Mouse (Mus musculus) hindbrain, embryonic 14.5 days (tissue): ENCODE results near the gene Tmc3. TPM values are rescaled to one million over a fixed set of nuclear protein-coding genes. Genes with fewer than 3 reads are reported as not detected.

Experiments used
- ATAC-seq: fragments of 200-750 bp; cut with Nextera tagmentation; 2 replicates; pipeline ENCODE4 v1.8.0; 2017; ENCODE audit warnings: moderate number of reproducible peaks, mild to moderate bottlenecking, moderate TSS enrichment, moderate library complexity; ENCODE audit not compliant: low FRiP score
- DNase-seq: peaks from one replicate; pipeline ENCODE4 v3.0.0-alpha.2; 2015; ENCODE audit warnings: low spot score
- H3K27ac ChIP-seq: fragments of 300-500 bp; sonication (generic); 2 replicates; pipeline ENCODE4 v1.5.1; 2014; ENCODE audit warnings: mild to moderate bottlenecking, moderate library complexity
- H3K27me3 ChIP-seq: fragments of 300-500 bp; sonication (generic); 2 replicates; pipeline ENCODE4 v1.6.1; 2014; ENCODE audit warnings: mild to moderate bottlenecking, low read length, mixed read lengths; ENCODE audit not compliant: control insufficient read depth, insufficient read depth
- H3K36me3 ChIP-seq: fragments of 300-500 bp; sonication (generic); replicated peaks from 2 replicates; pipeline ENCODE4 v1.6.1; 2014; ENCODE audit not compliant: control insufficient read depth, insufficient read depth
- H3K4me1 ChIP-seq: fragments of 300-500 bp; sonication (generic); replicated peaks from 2 replicates; pipeline ENCODE4 v1.6.1; 2014; ENCODE audit warnings: antibody characterized with exemption, low read length, mixed read lengths; ENCODE audit not compliant: control insufficient read depth, insufficient read depth
- H3K4me2 ChIP-seq: fragments of 300-500 bp; sonication (generic); replicated peaks from 2 replicates; pipeline ENCODE4 v1.6.1; 2014; ENCODE audit warnings: mild to moderate bottlenecking, moderate library complexity
- H3K4me3 ChIP-seq: fragments of 300-500 bp; sonication (generic); replicated peaks from 2 replicates; pipeline ENCODE4 v1.5.1; 2014; ENCODE audit warnings: mild to moderate bottlenecking, low read length
- H3K9ac ChIP-seq: fragments of 300-500 bp; sonication (generic); 2 replicates; pipeline ENCODE4 v1.6.1; 2014
- H3K9me3 ChIP-seq: fragments of 300-500 bp; sonication (generic); 2 replicates; pipeline ENCODE4 v1.6.1; 2016; ENCODE audit warnings: low read length; ENCODE audit not compliant: control insufficient read depth
- WGBS: fragments of 180-500 bp; shearing (Covaris S2); extraction: QIAGEN DNeasy Blood & Tissue Kit; methylation state at CpG from one replicate; pipeline ENCODE4 v1.1.7; 2014; 5-methylcytosine and 5-hydroxymethylcytosine counted together
- polyA plus RNA-seq: library from polyadenylated mRNA; unstranded; fragments of >200 nt; fragmentation: Nextera tagmentation; extraction: Ambion mirVana; gene quantifications from 2 replicates; pipeline ENCODE4 v1.2.1, GENCODE M21; 2014

Gene Tmc3
- polyA plus RNA-seq, 1 experiment from 2014 or later = 0.31 TPM

DNA sequence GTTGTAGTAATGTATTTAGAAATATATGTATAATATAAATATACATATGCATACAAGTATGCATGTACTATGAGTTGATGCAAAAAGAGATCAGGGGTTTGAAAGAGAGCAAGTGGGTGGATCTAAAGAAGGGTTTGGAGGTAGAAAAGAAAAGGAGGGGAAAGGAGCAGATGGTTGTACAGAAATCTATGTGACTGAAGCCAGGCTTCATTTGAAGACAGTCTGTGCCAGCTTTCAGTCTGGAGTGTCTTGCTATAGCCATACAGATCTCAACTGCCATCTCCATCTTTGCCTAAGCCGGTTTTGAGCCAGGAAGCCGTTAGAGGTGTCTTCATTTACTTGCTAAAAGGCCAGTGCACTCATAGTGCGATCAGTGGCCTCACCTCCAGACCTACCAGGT lies 30.5 kb downstream of the Tmc3 start:
- Histone ChIP-seq H3K9me3 (no peaks in the 10 kb centered on the region), H3K36me3 (no peaks in the 10 kb centered on the region), H3K4me3 (no peak overlapping the region), H3K4me2 (no peak overlapping the region), H3K4me1 (no peaks in the 10 kb centered on the region), H3K9ac (no peak overlapping the region), H3K27ac (no peak overlapping the region), H3K27me3 (no peaks in the 10 kb centered on the region)
- no peak for DNase-seq
- no peak for ATAC-seq
- whole genome bisulfite sequencing = 94% methylated on average over 3 of the region's 3 CpGs

- no peak overlapping the region for H3K27ac ChIP-seq
- no peaks in the 10 kb centered on the region for H3K27me3 ChIP-seq
- H3K4me2 ChIP-seq = no peak overlapping the region
- H3K36me3 ChIP-seq = no peaks in the 10 kb centered on the region
- 90% methylated on average over 8 of the region's 8 CpGs for WGBS
- H3K4me1 ChIP-seq = no peaks in the 10 kb centered on the region
- no peaks in the 10 kb centered on the region for H3K9me3 ChIP-seq
- H3K4me3 ChIP-seq = no peak overlapping the region
- ATAC-seq (no peak), DNase-seq (no peak)
- H3K9ac ChIP-seq = no peak overlapping the region
These were observed 31.1 kb downstream of the Tmc3 start for GRCm38 (mm10) chr7:83615815-83616214.

DNA sequence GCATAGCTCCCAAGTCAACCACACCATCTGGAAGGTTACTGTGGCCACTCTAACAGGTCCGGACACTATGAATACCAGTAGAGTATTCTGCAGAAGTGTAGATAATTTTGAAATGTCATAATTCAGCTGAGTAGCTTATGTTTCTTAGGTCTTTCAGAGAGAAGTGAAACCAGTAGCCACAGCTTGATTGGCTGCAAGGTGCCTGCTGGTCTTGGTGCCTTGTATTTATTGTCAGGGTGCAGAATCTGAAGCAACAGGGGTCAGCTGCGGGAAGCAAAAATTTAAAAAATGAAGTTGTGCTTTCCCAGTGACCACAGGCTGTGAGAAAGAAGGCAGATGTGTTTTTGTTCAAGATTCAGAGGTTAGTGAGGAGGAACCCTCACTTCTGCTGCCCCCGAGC lies 31.5 kb downstream of the Tmc3 start:
- WGBS = 89% methylated on average over 3 of the region's 3 CpGs
- Histone ChIP-seq H3K36me3 (no peaks in the 10 kb centered on the region), H3K9ac (no peak overlapping the region), H3K27me3 (no peaks in the 10 kb centered on the region), H3K9me3 (no peaks in the 10 kb centered on the region), H3K4me1 (no peaks in the 10 kb centered on the region), H3K27ac (no peak overlapping the region), H3K4me2 (no peak overlapping the region), H3K4me3 (no peak overlapping the region)
- DNase-seq = no peak
- no peak for ATAC-seq

- DNase-seq = no peak
- Histone ChIP-seq H3K27ac (no peak overlapping the region), H3K36me3 (no peaks in the 10 kb centered on the region), H3K4me1 (no peaks in the 10 kb centered on the region), H3K9me3 (no peaks in the 10 kb centered on the region), H3K27me3 (no peaks in the 10 kb centered on the region), H3K9ac (no peak overlapping the region), H3K4me2 (no peak overlapping the region), H3K4me3 (no peak overlapping the region)
- 87% methylated on average over 1 of the region's 1 CpGs for WGBS
- no peak for ATAC-seq
These were observed 34.0 kb downstream of the Tmc3 start for GRCm38 (mm10) chr7:83618709-83619108.

GRCm38 (mm10) chr7:83622582-83622981 lies 37.9 kb downstream of the Tmc3 start:
- ATAC-seq (no peak), DNase-seq (no peak)
- H3K4me1 ChIP-seq = no peaks in the 10 kb centered on the region
- no peaks in the 10 kb centered on the region for H3K36me3 ChIP-seq
- 93% methylated on average over 6 of the region's 6 CpGs for whole genome bisulfite sequencing
- H3K9ac ChIP-seq = no peak overlapping the region
- no peak overlapping the region for H3K27ac ChIP-seq
- H3K4me3 ChIP-seq = no peak overlapping the region
- H3K27me3 ChIP-seq = no peaks in the 10 kb centered on the region
- no peaks in the 10 kb centered on the region for H3K9me3 ChIP-seq
- H3K4me2 ChIP-seq = no peak overlapping the region

- H3K9ac ChIP-seq = no peak overlapping the region
These were observed 39.3 kb downstream of the Tmc3 start for GRCm38 (mm10) chr7:83624065-83624464.

GRCm38 (mm10) chr7:83626557-83627257 lies 42.0 kb downstream of the Tmc3 start:
- DNase-seq (no peak), ATAC-seq (no peak)
- H3K4me1 ChIP-seq = peaks cover 8% of the 10 kb centered on the region
- H3K9ac ChIP-seq = no peak overlapping the region
- no peaks in the 10 kb centered on the region for H3K9me3 ChIP-seq
- no peaks in the 10 kb centered on the region for H3K27me3 ChIP-seq
- WGBS = 92% methylated on average over 8 of the region's 8 CpGs
- no peak overlapping the region for H3K4me2 ChIP-seq
- no peak overlapping the region for H3K27ac ChIP-seq
- H3K36me3 ChIP-seq = no peaks in the 10 kb centered on the region
- H3K4me3 ChIP-seq = no peak overlapping the region

More at GRCm38 (mm10) chr7:83624065-83624464, 39.3 kb downstream of the Tmc3 start:
- no peaks in the 10 kb centered on the region for H3K4me1 ChIP-seq
- H3K4me2 ChIP-seq = no peak overlapping the region
- no peak overlapping the region for H3K4me3 ChIP-seq
- no peaks in the 10 kb centered on the region for H3K9me3 ChIP-seq
- H3K27me3 ChIP-seq = no peaks in the 10 kb centered on the region
- ATAC-seq (no peak), DNase-seq (no peak)
- H3K36me3 ChIP-seq = no peaks in the 10 kb centered on the region
- H3K27ac ChIP-seq = no peak overlapping the region
- WGBS = 76% methylated on average over 1 of the region's 1 CpGs

- Histone ChIP-seq H3K27ac (no peak overlapping the region), H3K9me3 (no peaks in the 10 kb centered on the region), H3K4me3 (no peak overlapping the region), H3K27me3 (no peaks in the 10 kb centered on the region), H3K4me2 (no peak overlapping the region), H3K9ac (no peak overlapping the region), H3K36me3 (no peaks in the 10 kb centered on the region), H3K4me1 (peaks cover 8% of the 10 kb centered on the region)
- 88% methylated on average over 4 of the region's 4 CpGs for WGBS
- DNase-seq (no peak), ATAC-seq (no peak)
These were observed 42.6 kb downstream of the Tmc3 start for GRCm38 (mm10) chr7:83627369-83627768.

- peaks cover 8% of the 10 kb centered on the region for H3K4me1 ChIP-seq
- peak overlapping the region; percentile 52 for H3K4me3 ChIP-seq
- peak overlapping the region; percentile 70 for H3K4me2 ChIP-seq
- no peaks in the 10 kb centered on the region for H3K9me3 ChIP-seq
- H3K36me3 ChIP-seq = no peaks in the 10 kb centered on the region
- ATAC-seq (peak; percentile 35; the same call in 1 of the 2 replicates), DNase-seq (peak; percentile 29)
- H3K27ac ChIP-seq = peak overlapping the region; percentile 63
- WGBS = 16% methylated on average over 11 of the region's 11 CpGs
- no peaks in the 10 kb centered on the region for H3K27me3 ChIP-seq
- peak overlapping the region; percentile 64 for H3K9ac ChIP-seq
These were observed 46.5 kb downstream of the Tmc3 start for GRCm38 (mm10) chr7:83631073-83631827.
